Mouse (Mus musculus) monocyte, adult 2 months (primary cell): Measurements from ENCODE around the gene Psmg3.

Source experiments
- DNase-seq, 2 experiments: peaks; one replicate each; pipeline ENCODE4 v3.0.0; 2022; ENCODE audit warnings: low spot score in 2 of 2, low read depth in 1 of 2

Psmg3 gene

GRCm38 (mm10) chr5:139794938-139795337, 31.7 kb downstream of the Psmg3 start:
- no peak for DNase-seq

- DNase-seq: no peak
Measured at GRCm38 (mm10) chr5:139794137-139794536, 32.5 kb downstream of the Psmg3 start.

GRCm38 (mm10) chr5:139793338-139794089, 33.2 kb downstream of the Psmg3 start:
- no peak for DNase-seq

GRCm38 (mm10) chr5:139792966-139793337, 33.7 kb downstream of the Psmg3 start:
- no peak for DNase-seq

- DNase-seq: no peak
Measured at GRCm38 (mm10) chr5:139792159-139792775, 34.4 kb downstream of the Psmg3 start.

- peak; percentile 98 to 99 for DNase-seq
Measured at GRCm38 (mm10) chr5:139791227-139792158, 35.2 kb downstream of the Psmg3 start, which contains the start of gene Mafk. Gene Mafk (plus strand): TSS chr5:139791513.

GRCm38 (mm10) chr5:139789466-139789865, 37.2 kb downstream of the Psmg3 start:
- no peak for DNase-seq

GRCm38 (mm10) chr5:139781406-139781805, 45.3 kb downstream of the Psmg3 start:
- no peak for DNase-seq

- no peak for DNase-seq
Measured at GRCm38 (mm10) chr5:139776966-139777365, 49.7 kb downstream of the Psmg3 start.

GRCm38 (mm10) chr5:139775216-139775926, 51.3 kb downstream of the Psmg3 start, which contains the start of gene Ints1:
Gene Ints1 (minus strand): TSS chr5:139775674.
- peak; percentile 79 to 91 for DNase-seq
